Mouse (Mus musculus): ENCODE measurements at regions not wholly inside any gene's neighbourhood (a gene's known extent, or its start where the extent isn't known, plus 50 kb on each side); places are given as distances from the start of the nearest gene placed in this dataset.

- no peak for DNase-seq
Measured at GRCm38 (mm10) chr13:71334925-71335324, 493.3 kb upstream of the Adamts16 start.

- no peak for DNase-seq
Measured at GRCm38 (mm10) chr13:71333146-71333545, 491.5 kb upstream of the Adamts16 start.

- DNase-seq: no peak
Measured at GRCm38 (mm10) chr13:71330321-71330720, 488.7 kb upstream of the Adamts16 start.

- no peak for DNase-seq
Measured at GRCm38 (mm10) chr13:71327802-71328753, 486.5 kb upstream of the Adamts16 start.

GRCm38 (mm10) chr13:71320489-71320888, 478.9 kb upstream of the Adamts16 start:
- no peak for DNase-seq

GRCm38 (mm10) chr13:71303956-71304355, 462.3 kb upstream of the Adamts16 start:
- DNase-seq: no peak

- DNase-seq: no peak
Measured at GRCm38 (mm10) chr13:71275991-71276390, 434.4 kb upstream of the Adamts16 start.

GRCm38 (mm10) chr13:71274139-71274538, 432.5 kb upstream of the Adamts16 start:
- no peak for DNase-seq

GRCm38 (mm10) chr13:71273485-71273884, 431.9 kb upstream of the Adamts16 start:
- DNase-seq: no peak

- no peak for DNase-seq
Measured at GRCm38 (mm10) chr13:71273067-71273466, 431.5 kb upstream of the Adamts16 start.

- peak; percentile 49 to 64 for DNase-seq
Measured at GRCm38 (mm10) chr13:71272431-71272830, 430.8 kb upstream of the Adamts16 start.

GRCm38 (mm10) chr13:71271727-71272418, 430.3 kb upstream of the Adamts16 start:
- DNase-seq: peak; percentile 8 to 39

- peak; percentile 58 to 66 for DNase-seq
Measured at GRCm38 (mm10) chr13:71270370-71270769, 428.8 kb upstream of the Adamts16 start.

GRCm38 (mm10) chr13:71269496-71269895, 427.9 kb upstream of the Adamts16 start:
- DNase-seq: no peak

GRCm38 (mm10) chr13:71263315-71263878, 421.8 kb upstream of the Adamts16 start:
- DNase-seq: no peak

GRCm38 (mm10) chr13:71262575-71263295, 421.1 kb upstream of the Adamts16 start:
- DNase-seq: no peak

GRCm38 (mm10) chr13:71254016-71254415, 412.4 kb upstream of the Adamts16 start:
- no peak for DNase-seq

GRCm38 (mm10) chr13:71248261-71249031, 406.8 kb upstream of the Adamts16 start:
- DNase-seq: peak; percentile 64 to 75

GRCm38 (mm10) chr13:71247241-71247640, 405.6 kb upstream of the Adamts16 start:
- no peak for DNase-seq

- DNase-seq: no peak
Measured at GRCm38 (mm10) chr13:71245326-71245725, 403.7 kb upstream of the Adamts16 start.

GRCm38 (mm10) chr13:71239782-71240181, 398.2 kb upstream of the Adamts16 start:
- no peak for DNase-seq

- DNase-seq: no peak
Measured at GRCm38 (mm10) chr13:71235338-71235737, 393.7 kb upstream of the Adamts16 start.

Data from kidney, postnatal 4 days (tissue).